Mouse (Mus musculus) C2C12 (cell line): ENCODE measurements at regions not wholly inside any gene's neighbourhood (a gene's known extent, or its start where the extent isn't known, plus 50 kb on each side); places are given as distances from the start of the nearest gene placed in this dataset.
A peak's percentile ranks its signal among the peaks of the same experiment; 100 is the strongest.

Experiments
- H3K27me3 ChIP-seq: one replicate; pipeline ENCODE4 v1.6.1; 2011; ENCODE audit not compliant: control insufficient read depth, insufficient read depth, insufficient read length
- H3K36me3 ChIP-seq: one replicate; pipeline ENCODE4 v1.6.1; 2011; ENCODE audit not compliant: control insufficient read depth, insufficient read depth
- H3K4me3 ChIP-seq: one replicate; pipeline ENCODE4 v1.5.1; 2011; ENCODE audit warnings: mild to moderate bottlenecking, control low read depth; ENCODE audit not compliant: poor library complexity, insufficient read depth, severe bottlenecking
- H3K79me2 ChIP-seq: one replicate; pipeline ENCODE4 v1.6.1; 2011; ENCODE audit not compliant: control insufficient read depth, insufficient read depth
- H3K79me3 ChIP-seq: one replicate; pipeline ENCODE4 v1.6.1; 2011; ENCODE audit warnings: low read depth, control low read depth
- H3ac ChIP-seq: one replicate; pipeline ENCODE3; 2011; ENCODE audit warnings: low read depth; ENCODE audit not compliant: control insufficient read depth, insufficient read length
- CEBPB ChIP-seq: IDR thresholded peaks from one replicate; pipeline ENCODE4 v1.6.1; 2011; ENCODE audit warnings: low read depth, mild to moderate bottlenecking, control low read depth, moderate library complexity
- CTCF ChIP-seq: IDR thresholded peaks from one replicate; pipeline ENCODE4 v1.5.1; 2011; ENCODE audit not compliant: control insufficient read depth, insufficient read depth, insufficient read length
- FOSL1 ChIP-seq: IDR thresholded peaks from one replicate; pipeline ENCODE4 v1.8.0; 2011; ENCODE audit warnings: mild to moderate bottlenecking, low read length; ENCODE audit not compliant: poor library complexity, insufficient read depth, severe bottlenecking
- MAX ChIP-seq: IDR thresholded peaks from one replicate; pipeline ENCODE4 v1.6.1; 2011; ENCODE audit warnings: mild to moderate bottlenecking, control low read depth
- MYOD1 ChIP-seq: IDR thresholded peaks from one replicate; pipeline ENCODE4 v1.6.1; 2011; ENCODE audit warnings: low read depth; ENCODE audit not compliant: control insufficient read depth, insufficient read length
- MYOG ChIP-seq: IDR thresholded peaks from one replicate; pipeline ENCODE4 v1.6.1; 2011; ENCODE audit not compliant: control insufficient read depth, insufficient read length; ENCODE audit errors: extremely low read depth
- USF1 ChIP-seq: IDR thresholded peaks from one replicate; pipeline ENCODE4 v1.6.1; 2011; ENCODE audit warnings: low read depth, mild to moderate bottlenecking, control low read depth, moderate library complexity

- Histone ChIP-seq H3K4me3 (no peak overlapping the region), H3K79me2 (no peaks in the 10 kb centered on the region), H3K36me3 (no peaks in the 10 kb centered on the region), H3K27me3 (no peaks in the 10 kb centered on the region), H3ac (no peak overlapping the region), H3K79me3 (no peaks in the 10 kb centered on the region)
- peak; percentile 5 for TF ChIP-seq CEBPB
- TF ChIP-seq USF1 = no peak
- peak; percentile 66 for TF ChIP-seq FOSL1
Observed at GRCm38 (mm10) chr2:136617138-136617537, 96.1 kb upstream of the Snap25 start.

- Histone ChIP-seq H3K79me2 (no peaks in the 10 kb centered on the region), H3K79me3 (no peaks in the 10 kb centered on the region), H3K4me3 (no peak overlapping the region), H3ac (no peak overlapping the region), H3K27me3 (no peaks in the 10 kb centered on the region), H3K36me3 (no peaks in the 10 kb centered on the region)
- TF ChIP-seq MYOD1 = no peak
- TF ChIP-seq FOSL1 = no peak
- no peak for TF ChIP-seq CEBPB
- TF ChIP-seq CTCF = no peak
- TF ChIP-seq MAX = no peak
- TF ChIP-seq USF1 = no peak
- no peak for TF ChIP-seq MYOG
Observed at GRCm38 (mm10) chr2:136618114-136618513, 95.1 kb upstream of the Snap25 start.

- TF ChIP-seq MYOG = no peak
- no peak for TF ChIP-seq MAX
- no peak for TF ChIP-seq MYOD1
Observed at GRCm38 (mm10) chr2:136620309-136620708, 92.9 kb upstream of the Snap25 start.

GRCm38 (mm10) chr2:136620969-136621368 lies 92.3 kb upstream of the Snap25 start:
- Histone ChIP-seq H3K27me3 (no peaks in the 10 kb centered on the region), H3ac (no peak overlapping the region), H3K79me3 (no peaks in the 10 kb centered on the region), H3K4me3 (no peak overlapping the region), H3K36me3 (no peaks in the 10 kb centered on the region), H3K79me2 (no peaks in the 10 kb centered on the region)
- TF ChIP-seq USF1 (no peak), CTCF (no peak), MYOG (no peak), FOSL1 (no peak), MAX (no peak), MYOD1 (no peak), CEBPB (no peak)

More at GRCm38 (mm10) chr2:136620309-136620708, 92.9 kb upstream of the Snap25 start:
- Histone ChIP-seq H3K36me3 (no peaks in the 10 kb centered on the region), H3ac (no peak overlapping the region), H3K4me3 (no peak overlapping the region), H3K27me3 (no peaks in the 10 kb centered on the region), H3K79me3 (no peaks in the 10 kb centered on the region), H3K79me2 (no peaks in the 10 kb centered on the region)

GRCm38 (mm10) chr2:136623808-136624489 lies 89.3 kb upstream of the Snap25 start:
- H3ac ChIP-seq = no peak overlapping the region
- TF ChIP-seq CTCF (no peak), CEBPB (no peak), MYOD1 (no peak), MYOG (no peak), MAX (no peak), FOSL1 (no peak), USF1 (no peak)
- H3K79me2 ChIP-seq = no peaks in the 10 kb centered on the region
- no peaks in the 10 kb centered on the region for H3K36me3 ChIP-seq
- no peaks in the 10 kb centered on the region for H3K79me3 ChIP-seq
- H3K4me3 ChIP-seq = no peak overlapping the region
- H3K27me3 ChIP-seq = no peaks in the 10 kb centered on the region

- H3K27me3 ChIP-seq = no peaks in the 10 kb centered on the region
- no peak overlapping the region for H3ac ChIP-seq
Observed at GRCm38 (mm10) chr2:136624490-136624850, 88.8 kb upstream of the Snap25 start.

More at GRCm38 (mm10) chr2:136624490-136624850, 88.8 kb upstream of the Snap25 start:
- H3K79me2 ChIP-seq = no peaks in the 10 kb centered on the region
- H3K36me3 ChIP-seq = no peaks in the 10 kb centered on the region
- H3K79me3 ChIP-seq = no peaks in the 10 kb centered on the region
- no peak overlapping the region for H3K4me3 ChIP-seq
- TF ChIP-seq CEBPB (no peak), MYOD1 (no peak), CTCF (no peak), FOSL1 (no peak), MYOG (no peak), MAX (no peak), USF1 (no peak)
